Mouse (Mus musculus): Measurements from ENCODE around the gene Gmeb1.
A peak's percentile ranks its signal among the peaks of the same experiment; 100 is the strongest.

Gene Gmeb1

DNA sequence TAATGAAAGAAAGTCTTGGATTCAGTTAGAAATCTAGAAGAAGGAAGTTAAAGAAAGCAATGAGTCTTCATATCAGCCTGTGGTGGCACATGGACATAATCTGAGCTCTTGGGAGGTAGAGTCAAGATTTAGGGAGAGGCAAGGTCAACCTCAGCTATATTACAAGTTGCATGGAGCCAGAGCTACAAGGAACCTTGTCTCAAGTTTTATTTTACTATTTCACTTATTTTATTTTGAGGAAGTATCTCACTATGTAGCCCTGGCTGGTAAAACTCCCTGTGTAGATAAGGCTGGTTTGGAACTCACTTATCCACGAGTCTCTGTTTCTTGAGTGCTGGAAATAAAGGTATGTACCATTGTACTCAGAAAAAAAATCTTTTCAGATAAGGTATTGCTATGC, 44.8 kb downstream of the Gmeb1 start:
- DNase-seq: no peak

DNA sequence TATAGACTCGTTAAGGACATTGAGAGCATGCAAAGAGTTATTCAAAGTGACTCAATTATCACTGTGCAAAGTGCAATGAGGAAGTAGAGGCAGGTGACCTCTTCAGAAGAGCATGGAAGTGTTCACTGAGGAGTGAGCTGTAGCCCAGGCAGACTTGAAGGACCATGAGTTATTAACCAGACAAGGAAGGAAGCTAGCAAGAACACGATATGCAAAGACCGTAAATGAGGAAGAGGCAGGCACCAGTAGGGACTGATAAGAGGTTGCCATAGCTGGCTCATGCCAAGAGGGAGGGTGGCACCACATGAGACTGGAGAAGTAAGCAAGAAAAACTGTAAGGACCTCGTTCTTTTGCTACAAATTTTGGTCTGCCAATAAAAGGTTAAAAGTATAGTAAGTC, 46.6 kb downstream of the Gmeb1 start:
- peak; percentile 93 for DNase-seq

DNA sequence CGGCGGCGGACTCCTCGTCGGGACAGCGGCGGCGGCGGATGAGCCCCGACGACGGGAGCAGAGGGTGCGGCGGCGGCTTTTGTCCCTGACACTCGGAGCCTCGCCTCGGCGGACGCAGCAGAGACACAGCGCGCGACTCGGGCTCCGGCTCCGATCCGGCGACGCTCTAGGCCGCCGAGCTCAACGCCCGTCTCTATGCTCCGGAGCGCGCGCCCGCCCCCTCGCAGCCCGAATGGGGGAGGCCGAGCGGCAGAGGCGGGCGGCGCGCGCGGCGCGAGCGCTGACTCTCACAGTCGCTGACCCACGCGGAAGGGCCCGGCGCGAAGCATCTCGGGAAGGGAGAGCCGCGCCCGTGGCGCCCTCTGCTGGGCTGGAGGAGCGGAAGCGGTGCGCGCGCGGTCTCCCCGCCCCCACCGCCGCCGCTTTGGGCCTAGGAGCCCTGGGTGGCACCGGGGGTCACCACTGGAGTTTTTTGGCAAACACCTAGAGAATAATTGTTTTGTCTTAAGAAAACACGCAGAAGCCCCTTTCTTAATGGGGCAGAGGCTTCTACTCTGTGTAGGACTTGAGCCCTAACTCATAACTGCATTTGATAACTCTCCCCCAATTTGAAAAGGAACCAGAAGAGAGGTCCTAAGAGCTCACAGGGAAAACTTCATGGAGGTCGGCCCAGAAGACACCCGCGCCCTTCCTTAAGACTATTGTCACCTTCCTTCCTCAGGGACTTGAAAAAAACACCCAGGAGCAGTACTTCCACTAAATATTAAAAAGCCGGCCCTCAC, 49.3 kb downstream of the Gmeb1 start, which contains the start of gene Ythdf2:
Ythdf2 (minus strand) TSS at position 351 of the 782 bp plus-strand sequence.
- peak; percentile 100 for DNase-seq

DNA sequence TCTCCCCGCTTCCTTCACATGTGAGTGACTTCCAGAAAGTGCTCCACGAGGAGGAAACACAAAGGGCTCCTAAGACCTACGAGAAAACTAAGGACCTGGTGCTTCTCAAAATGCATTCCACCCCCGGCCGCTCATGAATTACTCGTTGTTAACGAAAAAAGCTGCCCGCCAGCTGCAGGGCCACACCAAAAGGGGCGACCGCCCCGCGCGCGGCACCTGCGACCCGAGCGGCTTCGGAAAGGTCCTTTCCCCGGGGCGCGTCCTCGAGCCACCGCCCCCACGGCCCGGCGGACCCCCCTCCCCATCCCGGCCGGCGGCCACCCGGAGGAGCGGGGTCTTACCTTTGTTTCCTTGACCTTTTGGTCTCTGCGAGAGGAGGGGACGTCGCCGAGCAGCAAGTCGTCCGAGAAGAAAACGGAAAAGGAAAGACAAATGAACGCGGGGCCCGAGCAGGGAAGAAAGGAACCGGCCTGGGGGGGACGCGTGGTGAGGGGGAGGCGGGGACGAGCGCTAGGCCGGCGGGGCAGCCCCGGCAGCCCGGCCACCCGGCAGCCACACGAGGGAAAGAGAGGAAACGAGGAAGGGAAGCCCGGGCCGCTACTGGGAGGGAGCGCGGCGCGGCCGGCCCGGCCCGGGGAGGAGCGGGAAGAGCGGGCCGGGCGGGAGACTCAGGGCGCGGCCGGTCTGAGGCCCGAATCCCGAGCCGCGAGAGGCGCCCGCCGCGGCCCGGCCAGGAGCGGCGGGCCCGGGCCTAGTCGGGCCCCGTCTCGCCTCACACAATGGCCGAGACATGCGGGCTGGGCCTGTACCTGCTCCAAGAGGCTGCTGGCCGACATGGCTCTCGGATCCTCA, 50.1 kb downstream of the Gmeb1 start:
- DNase-seq: peak; percentile 92

DNA sequence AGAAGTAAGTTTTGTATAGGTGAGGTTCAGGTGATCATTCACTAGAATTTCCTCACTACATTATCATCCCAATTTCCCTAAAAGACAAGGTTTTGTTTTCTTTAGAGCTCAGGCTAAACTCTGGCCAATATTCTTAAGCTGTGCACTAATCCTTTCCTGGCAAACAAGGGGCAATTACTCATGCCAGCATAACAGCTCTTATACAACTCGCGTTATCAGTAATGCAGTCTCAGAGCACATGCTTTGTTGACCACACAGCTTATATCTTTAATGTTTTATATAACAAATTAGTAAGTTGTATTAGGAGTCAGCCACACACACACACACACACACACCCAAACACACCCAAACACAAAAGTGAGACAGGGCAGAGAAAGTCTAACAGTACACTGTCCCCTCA, 51.1 kb downstream of the Gmeb1 start:
- DNase-seq: no peak

DNA sequence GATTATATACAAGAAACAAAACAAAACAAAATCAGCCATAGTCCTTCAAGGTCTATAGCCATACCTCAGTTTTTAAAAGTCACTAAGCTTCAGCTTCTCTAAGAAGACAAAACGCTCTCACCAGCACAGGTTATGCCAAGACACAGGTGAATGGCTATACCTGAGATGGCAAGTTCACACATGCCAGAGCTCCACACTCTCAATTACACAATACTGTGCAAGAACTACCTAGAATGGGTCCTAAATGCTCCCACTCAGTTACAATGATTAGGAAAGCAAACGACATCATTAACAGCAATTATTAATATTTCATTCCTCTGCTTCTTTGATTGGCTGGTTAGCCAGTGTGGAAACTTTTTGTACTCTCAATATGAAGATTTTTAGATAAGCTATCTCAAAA, 52.1 kb downstream of the Gmeb1 start:
- DNase-seq: no peak

DNA sequence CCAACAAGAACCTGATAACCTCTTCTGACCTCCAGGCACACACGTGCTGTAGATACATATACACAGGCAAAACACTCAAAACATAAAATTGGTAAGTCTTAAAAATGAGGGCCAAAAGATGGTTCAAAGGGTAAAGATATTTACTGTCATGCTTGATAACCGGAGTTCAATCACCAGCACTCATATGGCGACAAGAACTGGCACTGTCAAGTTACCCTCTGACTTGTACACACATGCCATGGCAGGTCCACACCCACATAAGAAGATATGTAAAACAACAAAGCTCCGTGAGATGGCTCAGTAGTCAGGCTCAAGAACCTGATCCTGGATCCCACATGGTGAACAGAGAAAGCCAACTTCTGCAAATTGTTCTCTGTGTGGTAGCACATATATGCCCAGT, 54.1 kb downstream of the Gmeb1 start:
- peak; percentile 66 for DNase-seq

DNA sequence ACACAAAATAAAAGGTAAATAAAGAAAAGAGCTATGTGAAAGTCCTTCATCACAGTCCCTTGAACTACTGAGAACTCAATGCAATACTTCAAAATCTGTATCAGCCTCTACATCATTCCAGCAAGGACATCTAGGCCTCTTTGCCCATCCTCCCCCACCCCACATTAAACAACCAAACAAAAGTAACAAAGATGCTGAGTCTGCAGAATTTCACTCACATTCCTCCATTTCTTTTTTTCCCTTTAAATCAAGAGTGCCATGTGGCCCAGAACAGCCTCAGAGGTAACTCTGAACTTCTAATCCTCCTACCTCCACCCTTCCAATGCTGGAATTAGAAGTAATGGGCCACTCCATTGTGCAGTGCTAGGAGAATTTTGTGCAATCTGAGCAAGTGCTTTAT, 62.6 kb downstream of the Gmeb1 start:
- DNase-seq: no peak

DNA sequence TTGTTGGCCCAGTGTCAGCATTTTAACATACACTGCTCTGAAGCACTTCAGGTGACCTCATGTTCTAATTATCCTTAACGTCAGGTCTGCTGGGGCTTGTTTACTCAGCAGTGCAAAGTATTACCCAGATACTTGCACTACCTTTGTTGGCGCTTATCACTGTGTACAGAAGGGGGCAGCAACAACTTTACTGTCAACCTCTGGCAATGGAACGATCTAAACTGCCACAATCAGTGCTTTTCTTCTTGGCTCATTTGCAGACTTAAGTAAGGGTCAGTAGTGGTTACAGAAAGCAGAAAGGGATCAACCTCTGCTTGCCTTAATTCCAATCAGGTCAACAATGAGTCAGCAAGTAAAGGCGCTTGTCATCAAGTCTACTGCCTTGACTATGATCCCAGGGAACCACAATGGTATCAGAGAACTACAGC, 63.1 kb downstream of the Gmeb1 start:
- DNase-seq: peak; percentile 87

DNA sequence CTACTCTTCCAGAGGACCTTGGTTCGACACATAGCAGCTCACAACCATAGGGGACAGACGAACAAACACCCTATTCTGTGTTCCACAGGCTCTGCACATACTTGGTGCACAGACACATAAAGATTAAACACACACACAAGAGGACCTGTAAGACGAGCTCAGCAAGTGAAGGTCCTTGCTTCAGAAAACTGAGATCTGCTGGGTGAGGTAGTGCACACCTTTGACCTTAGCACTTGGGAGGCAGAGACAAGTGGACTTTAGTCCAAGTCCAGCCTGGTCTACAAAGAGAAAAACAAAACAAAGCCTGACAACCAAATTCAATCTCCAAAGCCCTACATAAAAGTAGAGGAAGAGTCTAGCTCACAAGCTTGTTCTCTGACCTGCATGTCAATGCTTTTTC, 66.4 kb downstream of the Gmeb1 start:
- no peak for DNase-seq

DNA sequence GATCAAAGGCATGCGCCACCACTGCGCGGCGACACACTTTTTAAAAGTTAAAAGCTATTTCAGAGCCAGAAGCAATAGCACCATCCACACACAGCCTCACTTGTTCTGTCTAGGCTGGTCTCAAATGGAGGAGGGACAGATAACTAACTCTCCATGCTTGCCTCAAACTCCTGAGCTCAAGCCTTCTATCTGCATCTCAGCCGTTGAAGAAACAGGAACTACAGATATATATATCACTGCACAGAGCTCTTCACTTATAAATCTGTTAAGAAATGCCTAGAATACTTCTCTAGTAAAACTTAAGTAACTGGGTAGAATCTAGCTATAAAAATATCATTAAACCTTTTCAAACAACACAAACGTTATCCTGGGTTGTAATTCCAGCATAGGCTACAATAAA, 67.0 kb downstream of the Gmeb1 start:
- DNase-seq: peak; percentile 79

DNA sequence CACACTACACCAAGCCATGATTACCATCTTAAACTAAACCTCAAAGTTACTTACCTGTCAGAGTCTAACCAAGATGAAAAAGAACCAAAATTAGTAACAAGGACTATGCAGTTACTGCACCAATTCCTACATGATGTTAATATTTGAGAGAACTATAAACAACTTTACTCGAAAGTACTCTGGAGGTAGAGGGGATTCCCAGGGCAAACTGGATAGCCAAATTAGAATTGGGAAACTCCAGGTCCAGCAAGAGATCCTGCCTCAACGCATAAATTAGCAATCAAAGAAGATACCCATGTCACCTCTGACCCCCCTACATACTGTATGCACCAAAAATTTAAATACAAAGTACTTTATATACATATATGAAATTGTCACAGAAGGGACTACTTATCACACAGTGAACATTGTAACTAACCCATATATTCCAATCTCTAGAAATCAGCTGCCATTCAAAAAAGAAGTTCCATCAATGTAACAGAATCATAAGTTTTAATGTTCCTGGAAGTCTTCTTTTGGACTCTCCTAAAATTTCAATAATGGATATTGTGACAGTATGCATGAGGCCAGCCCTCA, 73.5 kb downstream of the Gmeb1 start:
- no peak for DNase-seq

DNA sequence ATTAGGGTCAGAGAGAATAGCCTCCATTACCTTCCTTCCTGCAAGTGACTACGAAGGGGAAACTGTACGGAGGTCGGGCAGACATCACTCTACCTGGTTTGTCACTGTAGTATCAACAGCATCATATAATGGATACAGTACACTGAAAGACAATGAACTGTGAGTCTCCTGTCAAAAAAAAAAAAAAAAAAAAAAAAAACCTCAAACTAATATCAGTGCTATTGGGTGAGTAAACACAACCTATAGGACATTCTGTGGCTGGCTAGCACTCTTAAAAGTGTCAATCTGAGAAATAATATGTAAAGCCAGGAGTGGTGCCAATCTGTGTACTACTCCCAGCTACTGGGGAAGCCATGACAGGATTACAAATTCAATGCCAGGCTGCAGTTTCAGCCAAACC, 78.2 kb downstream of the Gmeb1 start:
- no peak for DNase-seq

DNA sequence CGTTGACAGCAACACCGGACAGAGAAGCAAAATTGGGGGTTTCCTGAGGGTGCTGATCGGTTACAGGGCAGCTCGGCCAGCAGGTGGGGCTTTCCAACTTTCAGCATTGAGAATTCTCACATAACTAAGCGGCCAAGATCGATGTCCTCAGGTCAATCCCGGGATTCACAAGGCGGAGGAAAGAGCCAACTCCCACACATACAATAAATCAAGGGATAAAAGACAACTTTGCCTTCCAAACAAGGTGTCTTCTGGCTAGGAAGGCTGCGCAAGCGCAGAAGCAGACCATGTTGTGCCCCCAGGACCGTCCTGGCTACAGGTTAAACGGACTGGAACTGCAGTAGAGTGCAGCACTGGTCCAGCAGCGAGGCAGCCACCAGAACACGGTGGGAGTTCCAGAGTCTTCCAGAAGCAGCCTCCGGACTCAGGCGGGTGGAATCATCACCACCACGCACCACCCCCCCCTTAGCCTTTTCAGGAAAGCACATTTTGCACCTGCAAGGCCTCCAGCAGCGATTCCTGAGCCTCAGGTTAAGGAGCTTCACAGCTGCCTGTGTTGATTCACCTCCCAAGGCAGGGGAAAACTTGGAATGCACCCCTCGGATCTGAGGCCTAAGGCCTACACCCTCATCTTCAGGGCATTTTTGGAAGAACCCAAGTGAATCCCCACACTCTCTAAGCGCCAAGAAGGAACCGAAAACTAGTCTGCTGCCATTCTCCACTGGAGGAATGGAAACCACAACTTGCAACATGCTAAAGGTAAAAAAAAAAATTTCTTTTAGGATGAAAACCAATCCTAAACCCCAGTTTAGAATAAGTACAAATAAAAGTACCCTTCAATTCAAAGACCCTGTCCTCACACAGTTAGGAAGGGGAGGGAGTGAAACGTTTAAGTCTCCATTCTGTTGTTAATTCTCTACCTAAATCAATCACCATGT, 79.4 kb downstream of the Gmeb1 start:
- peak; percentile 91 for DNase-seq

DNA sequence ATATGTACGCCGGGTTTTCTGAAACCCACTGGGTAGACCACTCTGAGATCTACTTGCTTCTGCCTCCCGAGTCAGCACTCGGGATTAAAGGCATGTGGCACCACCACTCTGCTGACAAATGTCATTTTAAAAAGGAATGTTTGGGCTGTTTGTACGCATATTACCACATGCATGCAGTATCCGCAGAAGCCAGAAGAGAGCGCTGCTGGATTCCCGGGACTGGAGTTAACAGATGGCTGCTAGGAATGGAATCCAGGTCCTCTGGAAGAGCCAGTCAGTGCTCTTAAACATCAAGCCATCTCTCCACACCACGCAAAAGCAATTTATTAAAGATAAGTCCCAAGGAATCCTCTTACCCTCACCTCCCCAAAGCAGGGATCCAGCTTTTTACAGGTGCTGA, 80.7 kb downstream of the Gmeb1 start:
- peak; percentile 58 for DNase-seq

DNA sequence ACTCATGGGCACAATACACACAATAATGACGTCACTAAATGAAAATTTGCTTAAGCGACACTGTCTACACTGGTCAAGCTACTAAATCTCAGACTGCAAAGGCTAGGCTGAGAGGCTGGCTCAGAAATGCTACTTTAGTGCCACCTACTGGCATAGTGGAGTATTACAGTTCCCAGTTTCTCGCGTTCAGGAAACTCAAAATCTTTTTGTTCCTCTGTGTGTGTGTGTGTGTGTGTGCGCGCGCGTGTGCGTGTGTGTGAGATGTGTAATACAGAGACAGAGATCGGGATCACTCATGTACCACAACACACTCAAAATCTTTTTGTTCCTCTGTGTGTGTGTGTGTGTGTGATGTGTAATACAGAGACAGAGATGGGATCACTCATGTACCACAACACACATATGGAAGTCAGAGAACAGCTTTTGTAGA, 82.8 kb downstream of the Gmeb1 start:
- peak; percentile 55 for DNase-seq

DNA sequence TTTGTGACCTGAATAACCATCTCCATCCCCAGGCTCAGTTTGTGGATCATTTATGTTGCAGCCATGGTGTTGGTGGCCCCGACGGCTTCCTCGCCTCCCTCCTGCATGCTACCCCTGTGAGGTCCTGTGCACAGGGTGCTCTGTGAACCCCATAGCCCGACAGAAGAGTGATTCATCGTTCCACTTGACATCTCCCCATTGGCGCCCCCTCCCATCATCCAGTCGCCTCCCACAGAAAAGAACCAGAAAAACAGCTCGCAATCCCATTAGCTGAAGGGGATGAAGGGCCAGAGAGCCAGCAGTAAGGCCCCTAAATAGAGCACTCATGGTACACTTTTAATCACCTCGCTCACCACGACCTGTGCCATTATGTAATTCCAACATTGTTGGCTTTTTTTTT, 84.9 kb downstream of the Gmeb1 start:
- peak; percentile 71 for DNase-seq
